Mouse (Mus musculus) liver, embryonic 14.5 days (tissue): ENCODE data around the gene Vmn1r81.

Experiments
- CTCF ChIP-seq: IDR thresholded peaks from 2 replicates; pipeline ENCODE4 v1.5.1; 2016; ENCODE audit warnings: antibody characterized with exemption, low read depth, control low read depth
- EP300 ChIP-seq: IDR thresholded peaks from 2 replicates; pipeline ENCODE4 v1.6.1; 2016; ENCODE audit warnings: antibody characterized with exemption, low read depth

DNA sequence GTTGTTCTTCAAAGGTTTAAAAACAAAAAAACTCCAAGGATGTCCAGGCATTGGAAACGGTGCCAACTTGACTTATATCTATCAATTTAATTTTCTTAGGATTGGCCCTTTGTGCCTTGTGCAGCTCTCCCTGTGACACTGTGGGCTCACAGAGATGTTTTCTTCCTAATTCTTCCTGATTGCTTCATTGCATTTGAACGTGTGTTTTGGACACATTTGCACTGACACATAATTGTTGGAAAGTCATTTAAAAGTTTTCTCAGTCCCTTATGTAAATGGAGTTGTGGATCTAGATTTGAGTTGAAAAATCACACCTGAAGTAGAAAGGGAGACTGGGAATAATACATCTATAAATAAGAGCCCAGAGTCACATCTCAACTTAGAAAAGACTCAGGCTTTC, 32.1 kb upstream of the Vmn1r81 start, which contains the start of gene Vmn1r82:
- TF ChIP-seq CTCF, result no peak
- TF ChIP-seq EP300, result no peak
